20 mouse cellular contexts compared by ENCODE assay signal in the genomic region with DNA sequence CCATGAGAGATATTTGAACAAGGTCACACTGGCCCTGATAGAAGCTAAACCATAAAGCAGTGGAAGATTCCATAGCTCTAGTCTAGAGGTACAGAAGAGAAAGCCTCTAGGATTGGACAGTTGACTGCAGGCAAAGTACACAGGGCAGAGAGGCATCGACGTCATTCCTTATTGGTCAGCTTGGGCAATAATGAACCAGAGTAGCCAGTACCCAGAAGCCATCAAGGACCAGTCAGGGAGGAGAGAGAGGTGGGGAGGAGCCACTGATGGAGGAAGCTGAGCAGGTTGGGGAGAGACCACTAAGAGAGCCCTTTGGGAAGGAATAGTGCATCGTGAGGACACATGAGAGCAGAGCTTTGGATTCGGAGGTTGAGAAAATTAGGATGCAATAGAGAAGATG. TPM values are rescaled to one million over a fixed set of nuclear protein-coding genes. Genes with fewer than 3 reads are reported as not detected.
"Had no signal": no experiment of that assay in that cellular context is flagged by ENCODE, and none has a peak within 500 bp of the region (broad histone marks: within the 10 kb centered on the region; RNA-seq: fewer than 3 reads in every experiment).

No protein-coding gene starts in this region.

- DNase-seq: kidney, postnatal 25 days; layer of hippocampus, adult 9-11 months; layer of hippocampus, postnatal 36 days; liver, embryonic 13.5 days; lung, adult 2 months; lung, postnatal 14 days; lung, postnatal 4 days; midbrain, embryonic 14.5 days; thymus, adult 2 months; thymus, postnatal 14 days; thymus, postnatal 4 days had no signal

RNA-seq across cellular contexts. Expression of a gene that starts 6.0 kb away (rescaled TPM):
- total RNA-seq: liver, adult 2 months; megakaryocyte progenitor cell, adult 5-6 weeks; megakaryocyte-erythroid progenitor cell, adult 5-6 weeks had no signal
- polyA plus RNA-seq: limb, embryonic 11.5 days; liver, adult 2 months; liver, embryonic 13.5 days; liver, embryonic 16.5 days; midbrain, embryonic 11.5 days; midbrain, embryonic 14.5 days; neural tube, embryonic 15.5 days; small intestine, adult 2 months; stomach, embryonic 14.5 days had no signal
